Mouse (Mus musculus) monocyte, adult 2 months (primary cell): Measurements from ENCODE around the gene Krt20.

Experiments
- DNase-seq, 2 experiments: peaks; one replicate each; pipeline ENCODE4 v3.0.0; 2022; ENCODE audit warnings: low spot score in 2 of 2, low read depth in 1 of 2

The Krt20 gene

GRCm38 (mm10) chr11:99437972-99438371, at the start of gene Krt20:
Gene Krt20 (minus strand): TSS chr11:99438150.
- no peak for DNase-seq

- no peak for DNase-seq
These were observed 37.0 kb upstream of the Krt20 start for GRCm38 (mm10) chr11:99474981-99475380.

- DNase-seq = no peak
These were observed 35.5 kb upstream of the Krt20 start for GRCm38 (mm10) chr11:99473433-99473832.

GRCm38 (mm10) chr11:99472405-99472804, 34.5 kb upstream of the Krt20 start:
- no peak for DNase-seq

- DNase-seq = no peak
These were observed 34.0 kb upstream of the Krt20 start for GRCm38 (mm10) chr11:99471946-99472345.

- no peak for DNase-seq
These were observed 31.3 kb upstream of the Krt20 start for GRCm38 (mm10) chr11:99469228-99469627.

- no peak for DNase-seq
These were observed 30.6 kb upstream of the Krt20 start for GRCm38 (mm10) chr11:99468566-99468965.

- DNase-seq = no peak
These were observed 28.4 kb upstream of the Krt20 start for GRCm38 (mm10) chr11:99466316-99466715.

- no peak for DNase-seq
These were observed 26.9 kb upstream of the Krt20 start for GRCm38 (mm10) chr11:99464836-99465235.

- DNase-seq = no peak
These were observed 25.2 kb upstream of the Krt20 start for GRCm38 (mm10) chr11:99463155-99463554.

GRCm38 (mm10) chr11:99461736-99462135, 23.8 kb upstream of the Krt20 start:
- no peak for DNase-seq

GRCm38 (mm10) chr11:99458887-99459286, 20.9 kb upstream of the Krt20 start:
- no peak for DNase-seq

- no peak for DNase-seq
These were observed 16.8 kb upstream of the Krt20 start for GRCm38 (mm10) chr11:99454759-99455158.

- no peak for DNase-seq
These were observed 16.1 kb upstream of the Krt20 start for GRCm38 (mm10) chr11:99454044-99454443.

- no peak for DNase-seq
These were observed 10.8 kb upstream of the Krt20 start for GRCm38 (mm10) chr11:99448769-99449168.

- DNase-seq = no peak
These were observed 3.3 kb upstream of the Krt20 start for GRCm38 (mm10) chr11:99441220-99441619.

GRCm38 (mm10) chr11:99439465-99439864, 1.5 kb upstream of the Krt20 start:
- DNase-seq = no peak

GRCm38 (mm10) chr11:99436625-99437024, 1.3 kb downstream of the Krt20 start:
- no peak for DNase-seq

GRCm38 (mm10) chr11:99430670-99431069, 7.3 kb downstream of the Krt20 start:
- DNase-seq = no peak

GRCm38 (mm10) chr11:99422159-99422558, 15.8 kb downstream of the Krt20 start, which contains the start of gene Krt12:
Gene Krt12 (minus strand): TSS chr11:99422259.
- DNase-seq = no peak

- no peak for DNase-seq
These were observed 17.4 kb downstream of the Krt20 start for GRCm38 (mm10) chr11:99420586-99420985.

- no peak for DNase-seq
These were observed 20.1 kb downstream of the Krt20 start for GRCm38 (mm10) chr11:99417819-99418218.

GRCm38 (mm10) chr11:99416902-99417301, 21.0 kb downstream of the Krt20 start:
- DNase-seq = no peak
